Mouse (Mus musculus): ENCODE results near the gene Tigit. TPM values are rescaled to one million over a fixed set of nuclear protein-coding genes. Genes with fewer than 3 reads are reported as not detected.

The Tigit gene
- polyA plus RNA-seq, 1 experiment from 2014 or later = not detected

- ATAC-seq (replicated peaks; ENCODE audit: low FRiP score, low read depth) = no peak
- H3K9ac ChIP-seq (ENCODE audit: low read depth, low read length) = no peak overlapping the region
- no peaks in the 10 kb centered on the region for H3K4me1 ChIP-seq (replicated peaks; ENCODE audit: insufficient read depth, low read length)
- TF ChIP-seq CTCF (IDR thresholded peaks at IDR 0.05; ENCODE audit: low read depth) = no peak
- no peak overlapping the region for H3K4me3 ChIP-seq (replicated peaks; ENCODE audit: low read depth, low read length)
- no peak overlapping the region for H3K4me2 ChIP-seq (ENCODE audit: low read length)
- no peaks in the 10 kb centered on the region for H3K36me3 ChIP-seq (ENCODE audit: insufficient read depth, low read length)
- H3K27me3 ChIP-seq (ENCODE audit: insufficient read depth, low read length) = no peaks in the 10 kb centered on the region
- no peak overlapping the region for H3K27ac ChIP-seq
- DNase-seq (ENCODE audit: low spot score) = no peak
- 76% methylated on average over 4 of the region's 4 CpGs for WGBS
- H3K9me3 ChIP-seq (replicated peaks; ENCODE audit: low read length) = no peaks in the 10 kb centered on the region
These were observed 18.1 kb downstream of the Tigit start for GRCm38 (mm10) chr16:43645879-43646278.

- Histone ChIP-seq H3K4me3 (replicated peaks; ENCODE audit: low read depth, low read length) (no peak overlapping the region), H3K27me3 (ENCODE audit: insufficient read depth, low read length) (no peaks in the 10 kb centered on the region), H3K4me1 (replicated peaks; ENCODE audit: insufficient read depth, low read length) (no peaks in the 10 kb centered on the region), H3K9ac (ENCODE audit: low read depth, low read length) (no peak overlapping the region), H3K9me3 (replicated peaks; ENCODE audit: low read length) (no peaks in the 10 kb centered on the region), H3K4me2 (ENCODE audit: low read length) (no peak overlapping the region), H3K36me3 (ENCODE audit: insufficient read depth, low read length) (no peaks in the 10 kb centered on the region), H3K27ac (no peak overlapping the region)
- ATAC-seq (replicated peaks; ENCODE audit: low FRiP score, low read depth) (no peak), DNase-seq (ENCODE audit: low spot score) (no peak)
- WGBS = 86% methylated on average over 8 of the region's 8 CpGs
- TF ChIP-seq CTCF (IDR thresholded peaks at IDR 0.05; ENCODE audit: low read depth) = no peak
These were observed 22.7 kb downstream of the Tigit start for GRCm38 (mm10) chr16:43641230-43641629.

GRCm38 (mm10) chr16:43638406-43639049 is 25.4 kb downstream of the Tigit start:
- no peaks in the 10 kb centered on the region for H3K9me3 ChIP-seq (replicated peaks; ENCODE audit: low read length)
- H3K9ac ChIP-seq (ENCODE audit: low read depth, low read length) = no peak overlapping the region
- H3K4me1 ChIP-seq (replicated peaks; ENCODE audit: insufficient read depth, low read length) = no peaks in the 10 kb centered on the region
- no peak overlapping the region for H3K4me3 ChIP-seq (replicated peaks; ENCODE audit: low read depth, low read length)
- TF ChIP-seq CTCF (IDR thresholded peaks at IDR 0.05; ENCODE audit: low read depth) = no peak
- 72% methylated on average over 21 of the region's 21 CpGs for WGBS
- H3K27me3 ChIP-seq (ENCODE audit: insufficient read depth, low read length) = no peaks in the 10 kb centered on the region
- ATAC-seq (replicated peaks; ENCODE audit: low FRiP score, low read depth) = no peak
- H3K4me2 ChIP-seq (ENCODE audit: low read length) = no peak overlapping the region
- H3K27ac ChIP-seq = no peak overlapping the region
- DNase-seq (ENCODE audit: low spot score) = no peak
- H3K36me3 ChIP-seq (ENCODE audit: insufficient read depth, low read length) = 0 out of 2 replicates have a peak, but pooled peaks cover 5% of the 10 kb centered on the region

- WGBS = 95% methylated on average over 8 of the region's 8 CpGs
- Histone ChIP-seq H3K9me3 (replicated peaks; ENCODE audit: low read length) (no peaks in the 10 kb centered on the region), H3K4me3 (replicated peaks; ENCODE audit: low read depth, low read length) (no peak overlapping the region), H3K9ac (ENCODE audit: low read depth, low read length) (no peak overlapping the region), H3K36me3 (ENCODE audit: insufficient read depth, low read length) (0 out of 2 replicates have a peak, but pooled peaks cover 5% of the 10 kb centered on the region), H3K27ac (no peak overlapping the region), H3K27me3 (ENCODE audit: insufficient read depth, low read length) (no peaks in the 10 kb centered on the region), H3K4me2 (ENCODE audit: low read length) (no peak overlapping the region), H3K4me1 (replicated peaks; ENCODE audit: insufficient read depth, low read length) (no peaks in the 10 kb centered on the region)
- no peak for DNase-seq (ENCODE audit: low spot score)
- no peak for TF ChIP-seq CTCF (IDR thresholded peaks at IDR 0.05; ENCODE audit: low read depth)
- no peak; the same call in 1 of the 2 replicates for ATAC-seq (replicated peaks; ENCODE audit: low FRiP score, low read depth)
These were observed 26.7 kb downstream of the Tigit start for GRCm38 (mm10) chr16:43637241-43637640.

GRCm38 (mm10) chr16:43634037-43634436 is 29.9 kb downstream of the Tigit start:
- ATAC-seq (replicated peaks; ENCODE audit: low FRiP score, low read depth) = no peak

GRCm38 (mm10) chr16:43631758-43632157 is 32.2 kb downstream of the Tigit start:
- Histone ChIP-seq H3K36me3 (ENCODE audit: insufficient read depth, low read length) (peaks cover 9% of the 10 kb centered on the region; the same call in 1 of the 2 replicates), H3K27ac (no peak overlapping the region), H3K4me2 (ENCODE audit: low read length) (no peak overlapping the region), H3K4me3 (replicated peaks; ENCODE audit: low read depth, low read length) (no peak overlapping the region), H3K27me3 (ENCODE audit: insufficient read depth, low read length) (no peaks in the 10 kb centered on the region), H3K4me1 (replicated peaks; ENCODE audit: insufficient read depth, low read length) (no peaks in the 10 kb centered on the region), H3K9me3 (replicated peaks; ENCODE audit: low read length) (no peaks in the 10 kb centered on the region), H3K9ac (ENCODE audit: low read depth, low read length) (no peak overlapping the region)
- TF ChIP-seq CTCF (IDR thresholded peaks at IDR 0.05; ENCODE audit: low read depth) = no peak
- ATAC-seq (replicated peaks; ENCODE audit: low FRiP score, low read depth) (no peak), DNase-seq (ENCODE audit: low spot score) (no peak)
- WGBS = 93% methylated on average over 2 of the region's 2 CpGs

More at GRCm38 (mm10) chr16:43634037-43634436, 29.9 kb downstream of the Tigit start:
- Histone ChIP-seq H3K9me3 (replicated peaks; ENCODE audit: low read length) (no peaks in the 10 kb centered on the region), H3K36me3 (ENCODE audit: insufficient read depth, low read length) (0 out of 2 replicates have a peak, but pooled peaks cover 5% of the 10 kb centered on the region), H3K27me3 (ENCODE audit: insufficient read depth, low read length) (no peaks in the 10 kb centered on the region), H3K4me2 (ENCODE audit: low read length) (no peak overlapping the region), H3K9ac (ENCODE audit: low read depth, low read length) (no peak overlapping the region), H3K27ac (no peak overlapping the region), H3K4me3 (replicated peaks; ENCODE audit: low read depth, low read length) (no peak overlapping the region), H3K4me1 (replicated peaks; ENCODE audit: insufficient read depth, low read length) (no peaks in the 10 kb centered on the region)
- TF ChIP-seq CTCF (IDR thresholded peaks at IDR 0.05; ENCODE audit: low read depth) = no peak
- 91% methylated on average over 7 of the region's 7 CpGs for WGBS
- no peak for DNase-seq (ENCODE audit: low spot score)

Data from kidney, postnatal 0 days (tissue).